Comparison of ENCODE assay signal across 10 mouse cellular contexts in genomic region chr1:74302835-74303234, GRCm38 (mm10). TPM values are rescaled to one million over a fixed set of nuclear protein-coding genes. Genes with fewer than 3 reads are reported as not detected.
DNase-seq lines count a peak whose midpoint lies in the region; TF ChIP-seq lines count a peak whose summit lies in the region.
"Had no signal": no experiment of that assay in that cellular context is flagged by ENCODE, and none has a peak within 500 bp of the region (broad histone marks: within the 10 kb centered on the region; RNA-seq: fewer than 3 reads in every experiment).

No protein-coding gene starts in this region.

- no peak for TF ChIP-seq CTCF in gastrocnemius, adult 2 months (IDR thresholded peaks at IDR 0.05)
- no peak for TF ChIP-seq CTCF in liver, adult 2 months (IDR thresholded peaks at IDR 0.05; ENCODE audit: low read depth, low read length)
- TF ChIP-seq CTCF in embryonic fibroblast, embryonic 13.5 days (IDR thresholded peaks at IDR 0.05; ENCODE audit: borderline replicate concordance, insufficient read depth, low read length): no peak

- peak overlapping the region; percentile 97 for H3K4me3 ChIP-seq in gastrocnemius, adult 2 months
- H3K4me3 ChIP-seq in liver, adult 2 months (ENCODE audit: insufficient read depth, low read depth, low read length): no peak overlapping the region
- peak overlapping the region; percentile 87 for H3K4me3 ChIP-seq in embryonic fibroblast, embryonic 13.5 days (ENCODE audit: insufficient read depth, low read length)
- peak overlapping the region; percentile 60; the same call in 1 of the 2 replicates for H3K4me3 ChIP-seq in macrophage (ENCODE audit: inconsistent target)

- WGBS in liver, adult 2 months: 64% methylated on average over 2 of the region's 2 CpGs
- WGBS in macrophage (ENCODE audit: missing documents): 46% methylated on average over 2 of the region's 2 CpGs

- H3K79me2 ChIP-seq in liver, adult 2 months (ENCODE audit: control insufficient read depth, insufficient read depth, low read length): peaks cover 48% of the 10 kb centered on the region; the same call in 1 of the 2 replicates
- H3K79me2 ChIP-seq in macrophage (ENCODE audit: inconsistent target): peaks cover 59% of the 10 kb centered on the region

- intact Hi-C loops in gastrocnemius, adult 2 months (cut with DNase I): no loop called here
- intact Hi-C loops in gastrocnemius, postnatal 36 days (cut with DNase I): no loop called here

- H3K4me1 ChIP-seq in liver, adult 2 months (ENCODE audit: control insufficient read depth, insufficient read depth, low read length): peaks cover 26% of the 10 kb centered on the region
- H3K4me1 ChIP-seq in embryonic fibroblast, embryonic 13.5 days (ENCODE audit: control insufficient read depth, insufficient read depth, low read length): peaks cover 27% of the 10 kb centered on the region

- H3K27ac ChIP-seq in gastrocnemius, adult 2 months: peak overlapping the region; percentile 97
- H3K27ac ChIP-seq in liver, adult 2 months (replicated peaks; ENCODE audit: insufficient read depth, low read depth, low read length): no peak overlapping the region
- no peak overlapping the region for H3K27ac ChIP-seq in embryonic fibroblast, embryonic 13.5 days (ENCODE audit: insufficient read depth, low read length)
- H3K27ac ChIP-seq in macrophage: peak overlapping the region; percentile 39; the same call in 1 of the 2 replicates

- H3K9ac ChIP-seq in liver, adult 2 months (ENCODE audit: low read depth, low read length): 0 out of 2 replicates have a peak overlapping the region, but pooled peaks have one; percentile 1

- no peaks in the 10 kb centered on the region for H3K36me3 ChIP-seq in liver, adult 2 months (ENCODE audit: control insufficient read depth, insufficient read depth, low read length)
- no peaks in the 10 kb centered on the region for H3K36me3 ChIP-seq in macrophage (ENCODE audit: inconsistent target)

- DNase-seq in gastrocnemius, adult 2 months: no peak
- DNase-seq in gastrocnemius, postnatal 36 days: no peak
- DNase-seq in liver, adult 2 months (ENCODE audit: extremely low read depth, low read depth, low spot score): no peak
- no peak for DNase-seq in liver
- DNase-seq in adrenal gland, postnatal 10 days: no peak
- DNase-seq in left cerebral cortex, adult 11 months (ENCODE audit: low spot score): no peak
- DNase-seq: adrenal gland, adult 8-10 months had no signal

- no peak for TF ChIP-seq POLR2A in liver, adult 2 months (IDR thresholded peaks at IDR 0.05; ENCODE audit: extremely low read depth, insufficient read depth, low read length)
- TF ChIP-seq POLR2A in embryonic fibroblast, embryonic 13.5 days (IDR thresholded peaks at IDR 0.05; ENCODE audit: low read depth, low read length): no peak

- H3K27me3 ChIP-seq in liver, adult 2 months (ENCODE audit: control insufficient read depth, insufficient read depth, low read length): no peaks in the 10 kb centered on the region

RNA-seq across cellular contexts. Expression of gene Tmbim1, which starts 2.6 kb away (rescaled TPM):
- total RNA-seq in gastrocnemius, adult 2 months (2021): 10 to 100 TPM; 35.2 to 35.4 TPM
- total RNA-seq in gastrocnemius, postnatal 36 days (2021): 10 to 100 TPM; 23.0 to 28.8 TPM
- 26.1 and 31.5 TPM in 2 replicates for total RNA-seq in liver, adult 2 months (2014; rRNA removed)
- polyA plus RNA-seq in liver, adult 2 months (2012; rRNA removed): 89.8 and 101 TPM in 2 replicates
- polyA plus RNA-seq in embryonic fibroblast, embryonic 13.5 days (2011; ENCODE audit: insufficient read length, low read depth, missing spikeins): 88.6 and 115 TPM in 2 replicates
- total RNA-seq in macrophage (2018; cell fraction: chromatin; rRNA removed): 100 to 1,000 TPM in 4 of 26 experiments, 10 to 100 TPM in 22; 17.8 to 135 (median 35.5) TPM
- total RNA-seq in macrophage (2018; cell fraction: cytosol; rRNA removed): 10 to 100 TPM; 25.9 to 77.3 (median 42.7) TPM
- 100 to 1,000 TPM in 2 of 26 experiments, 10 to 100 TPM in 24; 22.2 to 128 (median 38.8) TPM for total RNA-seq in macrophage (2018; cell fraction: nucleus; rRNA removed)
- polyA plus RNA-seq in macrophage (2018): 46.8 to 61.2 TPM (median 52.2 TPM) in 3 replicates
- total RNA-seq in adrenal gland, postnatal 10 days (2021): 10 to 100 TPM; 63.6 to 68.8 TPM

RNA-seq across cellular contexts. Expression of gene Pnkd, which starts 18.1 kb away (rescaled TPM):
- total RNA-seq in gastrocnemius, adult 2 months (2021): 10 to 100 TPM; 45.4 to 70.5 TPM
- 10 to 100 TPM; 53.4 to 54.8 TPM for total RNA-seq in gastrocnemius, postnatal 36 days (2021)
- total RNA-seq in liver, adult 2 months (2014; rRNA removed): 28.0 and 34.4 TPM in 2 replicates
- polyA plus RNA-seq in liver, adult 2 months (2012; rRNA removed): 130 and 138 TPM in 2 replicates
- polyA plus RNA-seq in embryonic fibroblast, embryonic 13.5 days (2011; ENCODE audit: insufficient read length, low read depth, missing spikeins): 19.6 and 21.5 TPM in 2 replicates
- total RNA-seq in macrophage (2018; cell fraction: chromatin; rRNA removed): 10 to 100 TPM in 15 of 26 experiments, 1 to 10 TPM in 11; 2.3 to 31.8 (median 11.8) TPM
- 10 to 100 TPM; 25.9 to 46.8 (median 36.7) TPM for total RNA-seq in macrophage (2018; cell fraction: cytosol; rRNA removed)
- 10 to 100 TPM in 14 of 26 experiments, 1 to 10 TPM in 12; 4.5 to 23.2 (median 10.1) TPM for total RNA-seq in macrophage (2018; cell fraction: nucleus; rRNA removed)
- polyA plus RNA-seq in macrophage (2018): 20.6 to 40.9 TPM (median 36.6 TPM) in 3 replicates
- total RNA-seq in adrenal gland, postnatal 10 days (2021): 100 to 1,000 TPM; 116 to 139 TPM

RNA-seq across cellular contexts. Expression of gene Aamp, which starts 18.3 kb away (rescaled TPM):
- 10 to 100 TPM; 69.4 to 76.1 TPM for total RNA-seq in gastrocnemius, adult 2 months (2021)
- 10 to 100 TPM; 64.7 to 71.3 TPM for total RNA-seq in gastrocnemius, postnatal 36 days (2021)
- 112 and 115 TPM in 2 replicates for total RNA-seq in liver, adult 2 months (2014; rRNA removed)
- 156 TPM in 2 replicates for polyA plus RNA-seq in liver, adult 2 months (2012; rRNA removed)
- 85.7 and 90.3 TPM in 2 replicates for polyA plus RNA-seq in embryonic fibroblast, embryonic 13.5 days (2011; ENCODE audit: insufficient read length, low read depth, missing spikeins)
- total RNA-seq in macrophage (2018; cell fraction: chromatin; rRNA removed): 100 to 1,000 TPM in 15 of 26 experiments, 10 to 100 TPM in 11; 59.6 to 168 (median 103) TPM
- 100 to 1,000 TPM in 14 of 26 experiments, 10 to 100 TPM in 12; 71.7 to 130 (median 108) TPM for total RNA-seq in macrophage (2018; cell fraction: cytosol; rRNA removed)
- 100 to 1,000 TPM in 6 of 26 experiments, 10 to 100 TPM in 20; 63.0 to 123 (median 93.6) TPM for total RNA-seq in macrophage (2018; cell fraction: nucleus; rRNA removed)
- 115 to 127 TPM (median 119 TPM) in 3 replicates for polyA plus RNA-seq in macrophage (2018)
- total RNA-seq in adrenal gland, postnatal 10 days (2021): 100 to 1,000 TPM; 151 to 159 TPM

RNA-seq across cellular contexts. Expression of gene Gpbar1, which starts 24.5 kb away (rescaled TPM):
- total RNA-seq in gastrocnemius, adult 2 months (2021): not detected
- total RNA-seq in gastrocnemius, postnatal 36 days (2021): not detected
- total RNA-seq in liver, adult 2 months (2014; rRNA removed): not detected in 2 replicates
- polyA plus RNA-seq in liver, adult 2 months (2012; rRNA removed): 0.11 and 0.20 TPM in 2 replicates
- polyA plus RNA-seq in embryonic fibroblast, embryonic 13.5 days (2011; ENCODE audit: insufficient read length, low read depth, missing spikeins): 0.92 and 1.3 TPM in 2 replicates
- not detected for total RNA-seq in macrophage (2018; cell fraction: chromatin; rRNA removed)
- total RNA-seq in macrophage (2018; cell fraction: cytosol; rRNA removed): not detected
- not detected for total RNA-seq in macrophage (2018; cell fraction: nucleus; rRNA removed)
- not detected in 3 replicates for polyA plus RNA-seq in macrophage (2018)
- under 1 TPM in 1 of 2 experiments, not detected in 1; 0.24 TPM for total RNA-seq in adrenal gland, postnatal 10 days (2021)
- total RNA-seq: adrenal gland, adult 8-10 months; heart, adult 18-20 months had no signal

RNA-seq across cellular contexts. Expression of gene Catip, which starts 59.1 kb away (rescaled TPM):
- under 1 TPM in 1 of 2 experiments, not detected in 1; 0.13 TPM for total RNA-seq in gastrocnemius, adult 2 months (2021)
- under 1 TPM in 1 of 2 experiments, not detected in 1; 0.12 TPM for total RNA-seq in gastrocnemius, postnatal 36 days (2021)
- 0.09 TPM in 1 of 2 replicates, not detected in the other for total RNA-seq in liver, adult 2 months (2014; rRNA removed)
- 0.09 TPM in 1 of 2 replicates, not detected in the other for polyA plus RNA-seq in liver, adult 2 months (2012; rRNA removed)
- polyA plus RNA-seq in embryonic fibroblast, embryonic 13.5 days (2011; ENCODE audit: insufficient read length, low read depth, missing spikeins): 3.6 and 3.7 TPM in 2 replicates
- 1 to 10 TPM in 1 of 26 experiments, under 1 TPM in 6, not detected in 19; 0.31 to 1.3 (median 0.81) TPM for total RNA-seq in macrophage (2018; cell fraction: chromatin; rRNA removed)
- total RNA-seq in macrophage (2018; cell fraction: cytosol; rRNA removed): under 1 TPM; 0.03 to 0.68 (median 0.14) TPM
- 1 to 10 TPM in 6 of 26 experiments, under 1 TPM in 12, not detected in 8; 0.29 to 1.7 (median 0.84) TPM for total RNA-seq in macrophage (2018; cell fraction: nucleus; rRNA removed)
- polyA plus RNA-seq in macrophage (2018): 0.19 to 0.80 TPM (median 0.30 TPM) in 3 replicates
- under 1 TPM; 0.33 to 0.45 TPM for total RNA-seq in adrenal gland, postnatal 10 days (2021)

Comparison
In these comparisons a context has a peak if more than half of its experiments do, and no peak if none do; other contexts are left out.
1. H3K27ac ChIP-seq: peak in gastrocnemius, adult 2 months (single experiment) and macrophage (single experiment); none in liver, adult 2 months (single experiment) and embryonic fibroblast, embryonic 13.5 days (single experiment).